Mouse (Mus musculus): Measurements from ENCODE around the gene Mfrp.
A peak's percentile ranks its signal among the peaks of the same experiment; 100 is the strongest.

The Mfrp gene

GRCm38 (mm10) chr9:44101490-44101889 lies at the start of gene Mfrp:
Mfrp (plus strand) TSS chr9:44101729.
- no peak for DNase-seq (ENCODE audit: low spot score)

- DNase-seq (ENCODE audit: low spot score): no peak
Measured at GRCm38 (mm10) chr9:44052855-44053254, 48.7 kb upstream of the Mfrp start.

GRCm38 (mm10) chr9:44053936-44054335 lies 47.6 kb upstream of the Mfrp start:
- no peak for DNase-seq (ENCODE audit: low spot score)

- DNase-seq (ENCODE audit: low spot score): no peak
Measured at GRCm38 (mm10) chr9:44058606-44059005, 42.9 kb upstream of the Mfrp start.

- DNase-seq (ENCODE audit: low spot score): no peak
Measured at GRCm38 (mm10) chr9:44065177-44065576, 36.4 kb upstream of the Mfrp start.

GRCm38 (mm10) chr9:44066785-44067225 lies 34.7 kb upstream of the Mfrp start, which contains the start of gene Usp2:
Usp2 (plus strand) TSS chr9:44067021.
- DNase-seq (ENCODE audit: low spot score): peak; percentile 89

GRCm38 (mm10) chr9:44067241-44067959 lies 34.1 kb upstream of the Mfrp start:
- DNase-seq (ENCODE audit: low spot score): no peak

- DNase-seq (ENCODE audit: low spot score): no peak
Measured at GRCm38 (mm10) chr9:44067960-44068330, 33.6 kb upstream of the Mfrp start.

GRCm38 (mm10) chr9:44069252-44069651 lies 32.3 kb upstream of the Mfrp start:
- no peak for DNase-seq (ENCODE audit: low spot score)

GRCm38 (mm10) chr9:44070113-44070843 lies 31.3 kb upstream of the Mfrp start:
- no peak for DNase-seq (ENCODE audit: low spot score)

- DNase-seq (ENCODE audit: low spot score): no peak
Measured at GRCm38 (mm10) chr9:44070844-44071231, 30.7 kb upstream of the Mfrp start.

GRCm38 (mm10) chr9:44071914-44072598 lies 29.5 kb upstream of the Mfrp start:
- no peak for DNase-seq (ENCODE audit: low spot score)

- no peak for DNase-seq (ENCODE audit: low spot score)
Measured at GRCm38 (mm10) chr9:44072599-44072915, 29.0 kb upstream of the Mfrp start.

- no peak for DNase-seq (ENCODE audit: low spot score)
Measured at GRCm38 (mm10) chr9:44073115-44073514, 28.4 kb upstream of the Mfrp start.

GRCm38 (mm10) chr9:44074395-44075275 lies 26.9 kb upstream of the Mfrp start:
- DNase-seq (ENCODE audit: low spot score): no peak

GRCm38 (mm10) chr9:44075276-44075995 lies 26.1 kb upstream of the Mfrp start:
- no peak for DNase-seq (ENCODE audit: low spot score)

- DNase-seq (ENCODE audit: low spot score): no peak
Measured at GRCm38 (mm10) chr9:44075996-44076763, 25.3 kb upstream of the Mfrp start.

GRCm38 (mm10) chr9:44076764-44077120 lies 24.8 kb upstream of the Mfrp start:
- DNase-seq (ENCODE audit: low spot score): no peak

GRCm38 (mm10) chr9:44077266-44077910 lies 24.1 kb upstream of the Mfrp start:
- no peak for DNase-seq (ENCODE audit: low spot score)

GRCm38 (mm10) chr9:44078136-44078797 lies 23.3 kb upstream of the Mfrp start:
- no peak for DNase-seq (ENCODE audit: low spot score)

Measured in spleen, adult 12 weeks (tissue).